Mouse (Mus musculus) heart, embryonic 10.5 days (tissue): ENCODE data around the gene Arid5a. TPM values are rescaled to one million over a fixed set of nuclear protein-coding genes. Genes with fewer than 3 reads are reported as not detected.

Experiments
- DNase-seq: peaks from one replicate; pipeline ENCODE4 v3.0.0-alpha.2; 2017; ENCODE audit warnings: low spot score
- H3K27ac ChIP-seq: fragments of 300-500 bp; sonication (generic); 2 replicates; pipeline ENCODE4 v1.5.1; 2016; ENCODE audit warnings: mild to moderate bottlenecking
- H3K27me3 ChIP-seq: fragments of 300-500 bp; sonication (generic); 2 replicates; pipeline ENCODE4 v1.6.1; 2016; ENCODE audit warnings: mild to moderate bottlenecking; ENCODE audit not compliant: poor library complexity, insufficient read depth, severe bottlenecking
- H3K36me3 ChIP-seq: fragments of 300-500 bp; sonication (generic); 2 replicates; pipeline ENCODE4 v1.6.1; 2016; ENCODE audit warnings: mild to moderate bottlenecking, moderate library complexity
- H3K4me1 ChIP-seq: fragments of 300-500 bp; sonication (generic); 2 replicates; pipeline ENCODE4 v1.6.1; 2016; ENCODE audit warnings: mild to moderate bottlenecking
- H3K4me3 ChIP-seq: fragments of 300-500 bp; sonication (generic); 2 replicates; pipeline ENCODE4 v1.5.1; 2016; ENCODE audit warnings: mild to moderate bottlenecking, moderate library complexity
- H3K9me3 ChIP-seq: fragments of 300-500 bp; sonication (generic); 2 replicates; pipeline ENCODE4 v1.6.1; 2016; ENCODE audit warnings: mild to moderate bottlenecking, moderate library complexity
- WGBS: fragments of 180-500 bp; shearing (Covaris S2); methylation state at CpG from one replicate; pipeline ENCODE4 v1.1.7; 2016; 5-methylcytosine and 5-hydroxymethylcytosine counted together
- polyA plus RNA-seq: library from polyadenylated mRNA; unstranded; fragments of >200 nt; fragmentation: Nextera tagmentation; extraction: Ambion mirVana; gene quantifications from 2 replicates; pipeline ENCODE4 v1.2.1, GENCODE M21; 2016

Gene Arid5a
- polyA plus RNA-seq, 1 experiment from 2014 or later, result 5.3 TPM

- Histone ChIP-seq H3K9me3 (no peaks in the 10 kb centered on the region), H3K4me3 (no peak overlapping the region), H3K27me3 (peaks cover 64% of the 10 kb centered on the region), H3K4me1 (peaks cover 12% of the 10 kb centered on the region), H3K27ac (no peak overlapping the region), H3K36me3 (no peaks in the 10 kb centered on the region)
- 33% methylated on average over 13 of the region's 13 CpGs for WGBS
- no peak for DNase-seq
Observed at GRCm38 (mm10) chr1:36299126-36299525, 8.4 kb upstream of the Arid5a start.

- DNase-seq, result no peak
- H3K4me1 ChIP-seq, result peaks cover 15% of the 10 kb centered on the region
- peaks cover 68% of the 10 kb centered on the region for H3K27me3 ChIP-seq
- H3K4me3 ChIP-seq, result no peak overlapping the region
- H3K36me3 ChIP-seq, result no peaks in the 10 kb centered on the region
- 73% methylated on average over 2 of the region's 2 CpGs for WGBS
- no peak overlapping the region for H3K27ac ChIP-seq
- no peaks in the 10 kb centered on the region for H3K9me3 ChIP-seq
Observed at GRCm38 (mm10) chr1:36299676-36300075, 7.9 kb upstream of the Arid5a start.

DNA sequence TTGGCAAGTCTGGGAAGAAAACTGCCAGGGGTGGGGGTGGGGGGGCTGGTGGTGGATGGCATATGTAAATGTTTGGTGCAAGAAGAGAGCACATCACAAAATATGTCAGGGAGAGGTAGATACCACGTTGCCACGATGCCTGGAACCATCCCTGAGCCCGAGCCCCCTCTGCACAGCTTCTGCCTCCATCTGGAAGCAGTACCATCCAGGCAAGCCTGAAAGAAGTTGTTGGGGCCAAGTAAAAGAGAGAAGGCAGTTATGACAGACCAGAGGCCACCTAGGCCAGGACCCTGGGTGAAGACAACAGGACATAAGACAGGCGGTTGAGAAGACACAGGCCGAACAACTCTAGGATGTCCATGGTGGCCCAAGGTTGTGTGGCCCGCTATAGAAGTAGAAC is 7.0 kb upstream of the Arid5a start:
- Histone ChIP-seq H3K4me1 (peaks cover 19% of the 10 kb centered on the region), H3K4me3 (no peak overlapping the region), H3K27me3 (peaks cover 72% of the 10 kb centered on the region), H3K36me3 (no peaks in the 10 kb centered on the region), H3K9me3 (no peaks in the 10 kb centered on the region), H3K27ac (no peak overlapping the region)
- WGBS, result 78% methylated on average over 6 of the region's 6 CpGs
- no peak for DNase-seq

GRCm38 (mm10) chr1:36302273-36302672 is 5.3 kb upstream of the Arid5a start:
- no peak overlapping the region for H3K4me3 ChIP-seq
- no peaks in the 10 kb centered on the region for H3K36me3 ChIP-seq
- peaks cover 16% of the 10 kb centered on the region for H3K4me1 ChIP-seq
- no peak for DNase-seq
- H3K27me3 ChIP-seq, result peaks cover 67% of the 10 kb centered on the region
- no peaks in the 10 kb centered on the region for H3K9me3 ChIP-seq
- H3K27ac ChIP-seq, result no peak overlapping the region
- WGBS, result 73% methylated on average over 8 of the region's 8 CpGs

DNA sequence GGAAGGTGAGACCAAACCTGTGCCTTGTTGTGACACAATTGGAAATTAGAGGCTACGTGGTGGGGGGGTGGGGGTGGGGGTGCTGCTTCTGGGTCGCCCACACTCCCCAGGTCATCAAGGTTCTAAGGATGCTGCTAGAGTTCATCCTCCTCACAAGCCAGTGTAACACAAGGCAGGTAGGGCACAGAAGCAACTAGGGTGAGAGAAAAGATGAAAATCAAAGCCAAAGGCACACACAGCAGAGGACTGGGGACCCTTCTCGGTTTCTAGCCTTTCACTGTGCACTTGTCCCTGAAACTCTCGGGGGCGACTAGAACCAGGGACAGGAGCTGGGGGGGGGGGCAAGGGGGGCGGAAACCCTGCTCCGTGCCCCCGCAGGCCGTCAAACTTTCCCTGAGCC is 4.6 kb upstream of the Arid5a start:
- Histone ChIP-seq H3K36me3 (no peaks in the 10 kb centered on the region), H3K27me3 (peaks cover 60% of the 10 kb centered on the region), H3K9me3 (no peaks in the 10 kb centered on the region), H3K27ac (peak overlapping the region; percentile 77; the same call in 1 of the 2 replicates), H3K4me1 (peaks cover 16% of the 10 kb centered on the region), H3K4me3 (peak overlapping the region; percentile 55)
- DNase-seq, result no peak
- WGBS, result 14% methylated on average over 8 of the region's 9 CpGs

- Histone ChIP-seq H3K36me3 (no peaks in the 10 kb centered on the region), H3K4me1 (peaks cover 22% of the 10 kb centered on the region), H3K27me3 (peaks cover 56% of the 10 kb centered on the region), H3K27ac (peak overlapping the region; percentile 77; the same call in 1 of the 2 replicates), H3K9me3 (no peaks in the 10 kb centered on the region), H3K4me3 (peak overlapping the region; percentile 55)
- 9% methylated on average over 29 of the region's 30 CpGs for WGBS
- DNase-seq, result no peak
Observed at GRCm38 (mm10) chr1:36303381-36304320, 3.9 kb upstream of the Arid5a start.

DNA sequence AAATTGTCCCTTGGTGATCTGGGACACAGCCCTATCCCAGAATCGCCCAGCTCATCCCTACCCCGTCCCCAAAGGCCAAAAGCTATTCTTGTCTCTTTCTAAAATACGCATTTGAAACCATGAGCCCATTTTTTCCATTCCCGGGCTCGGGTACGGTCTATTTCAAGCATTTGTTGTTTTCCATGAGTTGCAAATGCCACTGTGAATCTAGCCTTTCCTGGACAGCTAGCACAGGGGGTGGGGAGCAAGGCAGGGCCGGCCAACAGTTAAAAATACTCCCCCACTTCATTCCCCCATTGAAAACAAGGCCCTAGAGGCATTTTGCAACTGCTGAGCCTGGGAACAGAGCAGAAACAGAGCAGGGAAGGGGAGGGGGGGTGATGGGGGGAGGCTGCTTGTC is 2.8 kb upstream of the Arid5a start:
- no peak for DNase-seq
- Histone ChIP-seq H3K27me3 (peaks cover 57% of the 10 kb centered on the region), H3K4me3 (no peak overlapping the region), H3K36me3 (no peaks in the 10 kb centered on the region), H3K27ac (no peak overlapping the region), H3K9me3 (no peaks in the 10 kb centered on the region), H3K4me1 (peaks cover 31% of the 10 kb centered on the region)
- WGBS, result 51% methylated on average over 7 of the region's 7 CpGs

DNA sequence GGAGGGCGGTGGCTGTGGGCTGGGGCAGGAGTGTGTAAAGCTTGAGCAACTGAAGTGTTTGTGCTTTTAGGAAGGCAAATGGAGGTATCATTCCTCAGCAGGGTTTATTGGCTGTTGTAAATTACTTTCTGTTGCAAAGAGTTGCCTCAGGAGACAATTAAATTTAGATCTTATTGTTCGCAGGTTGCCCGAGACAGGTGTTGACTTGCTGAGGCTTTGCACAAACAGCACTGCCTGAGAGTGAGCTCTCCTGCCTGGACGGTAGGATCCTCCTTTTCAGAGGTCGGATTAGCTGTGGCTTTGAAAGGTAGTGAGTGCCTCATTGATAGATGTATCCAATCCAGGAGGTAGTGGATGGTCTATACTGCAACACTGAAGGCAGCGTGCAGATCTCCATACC is 1.4 kb upstream of the Arid5a start:
- no peak overlapping the region for H3K4me3 ChIP-seq
- peaks cover 31% of the 10 kb centered on the region for H3K4me1 ChIP-seq
- DNase-seq, result no peak
- H3K27me3 ChIP-seq, result peaks cover 50% of the 10 kb centered on the region
- H3K27ac ChIP-seq, result no peak overlapping the region
- H3K36me3 ChIP-seq, result no peaks in the 10 kb centered on the region
- no peaks in the 10 kb centered on the region for H3K9me3 ChIP-seq
- WGBS, result 82% methylated on average over 6 of the region's 6 CpGs

DNA sequence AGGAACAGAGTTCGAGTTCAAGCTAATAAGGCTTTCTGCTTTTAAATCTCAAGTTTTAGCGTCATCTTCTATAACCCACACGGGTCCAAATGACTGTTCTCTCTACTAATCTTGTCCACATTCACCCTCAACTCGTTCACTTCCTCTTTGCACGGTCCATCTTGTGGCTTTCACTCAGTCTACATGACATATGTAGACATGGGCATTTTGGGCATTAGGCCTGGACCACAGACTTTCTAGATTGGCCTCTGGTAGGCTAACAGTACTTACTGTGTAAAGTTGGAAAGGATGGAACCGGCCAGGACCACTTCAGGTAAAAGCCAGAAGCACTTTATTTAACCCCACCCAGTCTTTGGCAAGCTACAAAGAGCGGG is 425 bp upstream of the Arid5a start:
- no peak for DNase-seq
- H3K4me1 ChIP-seq, result peaks cover 31% of the 10 kb centered on the region
- no peaks in the 10 kb centered on the region for H3K9me3 ChIP-seq
- H3K36me3 ChIP-seq, result no peaks in the 10 kb centered on the region; the same call in 1 of the 2 replicates
- H3K4me3 ChIP-seq, result peak overlapping the region; percentile 75; the same call in 1 of the 2 replicates
- H3K27ac ChIP-seq, result no peak overlapping the region
- peaks cover 41% of the 10 kb centered on the region for H3K27me3 ChIP-seq
- 63% methylated on average over 7 of the region's 7 CpGs for WGBS

DNA sequence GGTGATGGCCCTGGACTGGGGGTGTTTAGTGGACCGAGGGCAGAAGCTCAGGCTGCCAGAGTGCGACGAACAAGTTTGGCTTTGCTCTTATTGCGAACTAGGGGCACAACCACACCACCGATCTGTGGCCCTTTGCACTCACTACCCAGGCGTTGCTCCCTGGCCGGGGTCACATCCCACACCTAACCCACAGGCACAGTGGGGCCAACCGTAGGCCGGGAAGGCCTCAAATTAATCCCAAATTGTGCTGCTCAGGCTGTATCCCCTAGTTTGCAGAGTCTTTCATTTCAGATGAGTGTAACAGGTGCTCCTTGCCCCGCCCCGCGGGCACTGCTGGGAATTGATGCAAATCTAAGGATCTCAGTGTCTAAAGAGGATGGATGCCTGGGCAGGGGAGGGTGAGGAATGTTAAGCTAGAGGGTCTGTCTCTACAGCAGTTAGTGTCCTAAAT is 943 bp downstream of the Arid5a start:
- Histone ChIP-seq H3K4me3 (peak overlapping the region; percentile 75), H3K27ac (peak overlapping the region; percentile 81), H3K36me3 (no peaks in the 10 kb centered on the region; the same call in 1 of the 2 replicates), H3K27me3 (peaks cover 28% of the 10 kb centered on the region), H3K9me3 (no peaks in the 10 kb centered on the region), H3K4me1 (peaks cover 24% of the 10 kb centered on the region)
- no peak for DNase-seq
- 8% methylated on average over 12 of the region's 12 CpGs for WGBS

DNA sequence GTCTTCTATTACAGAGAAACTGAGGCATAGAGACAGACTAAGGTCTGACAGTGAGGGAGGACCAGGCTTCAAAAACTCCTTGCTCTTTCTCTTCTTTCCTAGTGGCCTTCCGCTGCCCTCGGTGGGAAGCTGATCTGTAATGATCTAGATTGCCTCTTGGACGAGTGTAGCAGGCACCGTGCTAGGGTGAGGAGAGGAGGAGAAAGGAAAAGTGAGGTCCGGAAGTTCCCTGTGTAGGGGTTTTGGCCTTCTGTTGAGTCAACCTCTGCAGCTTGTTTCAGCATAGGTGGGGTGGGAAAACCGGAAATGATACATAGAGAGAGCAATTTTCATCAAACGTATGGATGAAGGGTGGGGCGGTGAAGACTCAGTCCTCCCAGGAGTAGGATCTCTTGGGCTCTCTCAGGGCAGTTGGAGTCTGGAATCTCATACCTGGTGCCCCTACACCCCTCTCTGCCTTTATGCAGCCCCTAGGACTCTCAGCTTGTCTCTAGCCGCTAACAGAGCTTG is 1.5 kb downstream of the Arid5a start:
- peak overlapping the region; percentile 75; the same call in 1 of the 2 replicates for H3K4me3 ChIP-seq
- no peaks in the 10 kb centered on the region for H3K9me3 ChIP-seq
- DNase-seq, result no peak
- no peaks in the 10 kb centered on the region; the same call in 1 of the 2 replicates for H3K36me3 ChIP-seq
- no peak overlapping the region for H3K27ac ChIP-seq
- H3K27me3 ChIP-seq, result peaks cover 28% of the 10 kb centered on the region
- WGBS, result 54% methylated on average over 9 of the region's 9 CpGs
- peaks cover 21% of the 10 kb centered on the region for H3K4me1 ChIP-seq

GRCm38 (mm10) chr1:36309498-36309901 is 2.0 kb downstream of the Arid5a start:
- H3K4me3 ChIP-seq, result peak overlapping the region; percentile 22; the same call in 1 of the 2 replicates
- no peak for DNase-seq
- peaks cover 20% of the 10 kb centered on the region for H3K4me1 ChIP-seq
- H3K27ac ChIP-seq, result no peak overlapping the region
- no peaks in the 10 kb centered on the region; the same call in 1 of the 2 replicates for H3K36me3 ChIP-seq
- WGBS, result 42% methylated on average over 3 of the region's 3 CpGs
- peaks cover 26% of the 10 kb centered on the region for H3K27me3 ChIP-seq
- H3K9me3 ChIP-seq, result no peaks in the 10 kb centered on the region
